Mouse (Mus musculus) embryonic facial prominence, embryonic 13.5 days (tissue): Measurements from ENCODE around the gene Phykpl. TPM values are rescaled to one million over a fixed set of nuclear protein-coding genes. Genes with fewer than 3 reads are reported as not detected.
"Not testable (repeated sequence)": the region's sequence is repeated elsewhere in the genome, so short reads cannot be mapped to it uniquely, and the experiment has no call there.

ENCODE experiments used
- ATAC-seq: fragments of 200-750 bp; cut with Nextera tagmentation; 2 replicates; pipeline ENCODE4 v1.8.0; 2017; ENCODE audit warnings: low read depth; ENCODE audit not compliant: insufficient number of reproducible peaks, insufficient read depth, low FRiP score, low TSS enrichment
- H3K27ac ChIP-seq: fragments of 300-500 bp; sonication (generic); 2 replicates; pipeline ENCODE4 v1.5.1; 2015; ENCODE audit warnings: moderate library complexity, mild to moderate bottlenecking, inconsistent platforms
- H3K27me3 ChIP-seq: fragments of 300-500 bp; sonication (generic); 2 replicates; pipeline ENCODE4 v1.6.1; 2015; ENCODE audit warnings: mild to moderate bottlenecking, inconsistent platforms
- H3K36me3 ChIP-seq: fragments of 300-500 bp; sonication (generic); 2 replicates; pipeline ENCODE4 v1.6.1; 2015; ENCODE audit warnings: mild to moderate bottlenecking, inconsistent platforms
- H3K4me1 ChIP-seq: fragments of 300-500 bp; sonication (generic); 2 replicates; pipeline ENCODE4 v1.6.1; 2015; ENCODE audit warnings: inconsistent platforms
- H3K4me2 ChIP-seq: fragments of 300-500 bp; sonication (generic); 2 replicates; pipeline ENCODE4 v1.6.1; 2015; ENCODE audit warnings: moderate library complexity, mild to moderate bottlenecking, inconsistent platforms
- H3K4me3 ChIP-seq: fragments of 300-500 bp; sonication (generic); 2 replicates; pipeline ENCODE4 v1.5.1; 2015; ENCODE audit warnings: mild to moderate bottlenecking, inconsistent platforms
- H3K9ac ChIP-seq: fragments of 300-500 bp; sonication (generic); 2 replicates; pipeline ENCODE4 v1.6.1; 2015; ENCODE audit warnings: mild to moderate bottlenecking, inconsistent platforms
- H3K9me3 ChIP-seq: fragments of 300-500 bp; sonication (generic); 2 replicates; pipeline ENCODE4 v1.6.1; 2016; ENCODE audit warnings: inconsistent platforms
- WGBS: fragments of 180-500 bp; shearing (Covaris S2); methylation state at CpG from one replicate; pipeline ENCODE4 v1.1.7; 2015; ENCODE audit warnings: mixed read lengths; 5-methylcytosine and 5-hydroxymethylcytosine counted together
- polyA plus RNA-seq: library from polyadenylated mRNA; unstranded; fragments of >200 nt; fragmentation: Nextera tagmentation; extraction: Ambion mirVana; gene quantifications from 2 replicates; pipeline ENCODE4 v1.2.1, GENCODE M21; 2015

Gene Phykpl
- polyA plus RNA-seq, 1 experiment from 2014 or later = 19.0 TPM

- peak; percentile 67 for ATAC-seq
- no peaks in the 10 kb centered on the region for H3K9me3 ChIP-seq
- WGBS = under 1% methylated on average over 74 of the region's 81 CpGs
Observed at GRCm38 (mm10) chr11:51605602-51606446, 21.3 kb downstream of the Phykpl start.

GRCm38 (mm10) chr11:51606447-51607095, 22.0 kb downstream of the Phykpl start, which contains the start of gene Hnrnpab:
TSS of gene Hnrnpab (minus strand) at chr11:51606847.
- peak within 1 kb of the TSS; percentile 100 for H3K9ac ChIP-seq

More at GRCm38 (mm10) chr11:51605602-51606446, 21.3 kb downstream of the Phykpl start:
- Histone ChIP-seq H3K27me3 (no peaks in the 10 kb centered on the region), H3K9ac (peak overlapping the region; percentile 100), H3K4me3 (peak overlapping the region; percentile 97), H3K4me1 (peaks cover 40% of the 10 kb centered on the region), H3K27ac (peak overlapping the region; percentile 94), H3K36me3 (peaks cover 45% of the 10 kb centered on the region), H3K4me2 (peak overlapping the region; percentile 88)

GRCm38 (mm10) chr11:51607096-51607738, 22.7 kb downstream of the Phykpl start:
- peak overlapping the region; percentile 88 for H3K4me2 ChIP-seq
- peak overlapping the region; percentile 100 for H3K9ac ChIP-seq
- no peaks in the 10 kb centered on the region for H3K27me3 ChIP-seq
- WGBS = 9% methylated on average over 15 of the region's 15 CpGs
- no peaks in the 10 kb centered on the region for H3K9me3 ChIP-seq
- ATAC-seq = peak; percentile 16; the same call in 1 of the 2 replicates
- H3K4me1 ChIP-seq = peaks cover 33% of the 10 kb centered on the region
- H3K4me3 ChIP-seq = peak overlapping the region; percentile 97
- H3K36me3 ChIP-seq = peaks cover 32% of the 10 kb centered on the region
- H3K27ac ChIP-seq = peak overlapping the region; percentile 85

More at GRCm38 (mm10) chr11:51606447-51607095, 22.0 kb downstream of the Phykpl start, which contains the start of gene Hnrnpab:
- Histone ChIP-seq H3K27me3 (no peaks in the 10 kb centered on the region), H3K4me1 (peaks cover 39% of the 10 kb centered on the region), H3K9me3 (no peaks in the 10 kb centered on the region), H3K36me3 (peaks cover 38% of the 10 kb centered on the region), H3K4me2 (peak within 1 kb of the TSS; percentile 88), H3K4me3 (peak within 1 kb of the TSS; percentile 97), H3K27ac (peak within 1 kb of the TSS; percentile 94)
- WGBS = under 1% methylated on average over 90 of the region's 91 CpGs
- peak; percentile 91 for ATAC-seq

- Histone ChIP-seq H3K4me1 (peaks cover 17% of the 10 kb centered on the region), H3K4me2 (no peak overlapping the region), H3K9me3 (no peaks in the 10 kb centered on the region), H3K27ac (no peak overlapping the region), H3K27me3 (no peaks in the 10 kb centered on the region), H3K4me3 (no peak overlapping the region), H3K36me3 (peaks cover 10% of the 10 kb centered on the region), H3K9ac (no peak overlapping the region)
- 79% methylated on average over 3 of the region's 3 CpGs for WGBS
- ATAC-seq = no peak
Observed at GRCm38 (mm10) chr11:51609266-51609909, 24.8 kb downstream of the Phykpl start.

GRCm38 (mm10) chr11:51609940-51610339, 25.4 kb downstream of the Phykpl start:
- 88% methylated on average over 5 of the region's 5 CpGs for WGBS
- peaks cover 17% of the 10 kb centered on the region for H3K4me1 ChIP-seq
- not testable (repeated sequence) for H3K27ac ChIP-seq, H3K4me2 ChIP-seq, H3K9me3 ChIP-seq, H3K27me3 ChIP-seq, H3K4me3 ChIP-seq, ATAC-seq, H3K9ac ChIP-seq, H3K36me3 ChIP-seq

GRCm38 (mm10) chr11:51614256-51614655, 29.7 kb downstream of the Phykpl start:
- H3K27ac ChIP-seq = 0 out of 2 replicates have a peak overlapping the region, but pooled peaks have one; percentile 85
- 75% methylated on average over 8 of the region's 8 CpGs for WGBS
- no peaks in the 10 kb centered on the region for H3K36me3 ChIP-seq
- H3K4me2 ChIP-seq = no peak overlapping the region
- no peaks in the 10 kb centered on the region for H3K27me3 ChIP-seq
- peaks cover 18% of the 10 kb centered on the region for H3K4me1 ChIP-seq
- no peaks in the 10 kb centered on the region for H3K9me3 ChIP-seq
- H3K9ac ChIP-seq = 0 out of 2 replicates have a peak overlapping the region, but pooled peaks have one; percentile 77
- ATAC-seq = no peak
- H3K4me3 ChIP-seq = no peak overlapping the region

- Histone ChIP-seq H3K27ac (peak overlapping the region; percentile 85), H3K9ac (peak overlapping the region; percentile 77), H3K4me2 (peak overlapping the region; percentile 73), H3K27me3 (no peaks in the 10 kb centered on the region), H3K9me3 (no peaks in the 10 kb centered on the region), H3K36me3 (no peaks in the 10 kb centered on the region), H3K4me3 (peak overlapping the region; percentile 45), H3K4me1 (peaks cover 18% of the 10 kb centered on the region)
- WGBS = 41% methylated on average over 7 of the region's 7 CpGs
- no peak for ATAC-seq
Observed at GRCm38 (mm10) chr11:51615129-51615528, 30.6 kb downstream of the Phykpl start.

GRCm38 (mm10) chr11:51615601-51616000, 31.0 kb downstream of the Phykpl start:
- Histone ChIP-seq H3K4me2 (peak overlapping the region; percentile 73), H3K4me3 (peak overlapping the region; percentile 45), H3K27me3 (no peaks in the 10 kb centered on the region), H3K27ac (peak overlapping the region; percentile 85), H3K9me3 (no peaks in the 10 kb centered on the region), H3K4me1 (peaks cover 23% of the 10 kb centered on the region), H3K9ac (peak overlapping the region; percentile 77), H3K36me3 (no peaks in the 10 kb centered on the region)
- ATAC-seq = no peak
- WGBS = 1% methylated on average over 14 of the region's 14 CpGs

GRCm38 (mm10) chr11:51616113-51616512, 31.6 kb downstream of the Phykpl start:
- ATAC-seq, H3K9me3 ChIP-seq, H3K27me3 ChIP-seq, H3K36me3 ChIP-seq: not testable (repeated sequence)
- peak overlapping the region; percentile 45 for H3K4me3 ChIP-seq
- H3K4me1 ChIP-seq = peaks cover 28% of the 10 kb centered on the region
- H3K9ac ChIP-seq = peak overlapping the region; percentile 77
- H3K27ac ChIP-seq = peak overlapping the region; percentile 85; the same call in 1 of the 2 replicates
- 89% methylated on average over 7 of the region's 7 CpGs for WGBS
- H3K4me2 ChIP-seq = peak overlapping the region; percentile 73

GRCm38 (mm10) chr11:51617693-51618092, 33.1 kb downstream of the Phykpl start:
- ATAC-seq = no peak
- no peak overlapping the region for H3K27ac ChIP-seq
- WGBS = 5% methylated on average over 4 of the region's 4 CpGs
- H3K4me1 ChIP-seq = peaks cover 31% of the 10 kb centered on the region
- no peaks in the 10 kb centered on the region for H3K9me3 ChIP-seq
- H3K27me3 ChIP-seq = no peaks in the 10 kb centered on the region
- H3K36me3 ChIP-seq = peaks cover 15% of the 10 kb centered on the region
- no peak overlapping the region for H3K9ac ChIP-seq
- H3K4me3 ChIP-seq = no peak overlapping the region
- no peak overlapping the region for H3K4me2 ChIP-seq
